Mouse (Mus musculus) limb, embryonic 14.5 days (tissue): ENCODE results near the gene Dcun1d4. TPM values are rescaled to one million over a fixed set of nuclear protein-coding genes. Genes with fewer than 3 reads are reported as not detected.
"Not testable (repeated sequence)": the region's sequence is repeated elsewhere in the genome, so short reads cannot be mapped to it uniquely, and the experiment has no call there.

Experiments
- ATAC-seq: fragments of 200-750 bp; cut with Nextera tagmentation; 2 replicates; pipeline ENCODE4 v1.8.0; 2017; ENCODE audit warnings: low read depth, moderate number of reproducible peaks, moderate TSS enrichment; ENCODE audit not compliant: low FRiP score
- DNase-seq: peaks from one replicate; pipeline ENCODE4 v3.0.0-alpha.2; 2015; ENCODE audit warnings: low spot score
- H3K27ac ChIP-seq: fragments of 300-500 bp; sonication (generic); replicated peaks from 2 replicates; pipeline ENCODE4 v1.5.1; 2014; ENCODE audit warnings: low read depth, mild to moderate bottlenecking, low read length, moderate library complexity, mixed read lengths
- H3K27me3 ChIP-seq: fragments of 300-500 bp; sonication (generic); 2 replicates; pipeline ENCODE4 v1.6.1; 2014; ENCODE audit warnings: low read length, mixed read lengths; ENCODE audit not compliant: control insufficient read depth, insufficient read depth
- H3K36me3 ChIP-seq: fragments of 300-500 bp; sonication (generic); 2 replicates; pipeline ENCODE4 v1.6.1; 2014; ENCODE audit warnings: mild to moderate bottlenecking, low read length, moderate library complexity, mixed read lengths; ENCODE audit not compliant: control insufficient read depth, insufficient read depth
- H3K4me1 ChIP-seq: fragments of 300-500 bp; sonication (generic); 2 replicates; pipeline ENCODE4 v1.6.1; 2014; ENCODE audit warnings: antibody characterized with exemption, low read length, mixed read lengths; ENCODE audit not compliant: control insufficient read depth, insufficient read depth
- H3K4me2 ChIP-seq: fragments of 300-500 bp; sonication (generic); replicated peaks from 2 replicates; pipeline ENCODE4 v1.6.1; 2014; ENCODE audit warnings: low read depth, mild to moderate bottlenecking, low read length, moderate library complexity; ENCODE audit not compliant: severe bottlenecking
- H3K4me3 ChIP-seq: fragments of 300-500 bp; sonication (generic); replicated peaks from 2 replicates; pipeline ENCODE4 v1.5.1; 2014; ENCODE audit warnings: low read length
- H3K9ac ChIP-seq: fragments of 300-500 bp; sonication (generic); 2 replicates; pipeline ENCODE4 v1.6.1; 2014; ENCODE audit warnings: mild to moderate bottlenecking, low read depth, low read length, moderate library complexity; ENCODE audit not compliant: severe bottlenecking
- H3K9me3 ChIP-seq: fragments of 300-500 bp; sonication (generic); 2 replicates; pipeline ENCODE4 v1.6.1; 2016; ENCODE audit warnings: low read length; ENCODE audit not compliant: control insufficient read depth
- POLR2A ChIP-seq: fragments of 200-500 bp; IDR thresholded peaks from 2 replicates; pipeline ENCODE4 v1.8.0; 2012; ENCODE audit warnings: inconsistent platforms, mild to moderate bottlenecking, moderate library complexity, borderline replicate concordance; ENCODE audit not compliant: insufficient read depth, insufficient read length; ENCODE audit errors: extremely low read depth
- WGBS: fragments of 180-500 bp; shearing (Covaris S2); extraction: QIAGEN DNeasy Blood & Tissue Kit; methylation state at CpG from one replicate; pipeline ENCODE4 v1.1.7; 2014; 5-methylcytosine and 5-hydroxymethylcytosine counted together
- polyA plus RNA-seq, 2 experiments: library from polyadenylated mRNA; depleted of rRNA in 1 of 2; stranded (reverse) in 1 of 2; unstranded in 1 of 2; fragments of >200 nt; fragmentation: Nextera tagmentation in 1 of 2; extraction: Ambion mirVana in 1 of 2; gene quantifications; 2 replicates each; pipeline versions ENCODE4 v1.2.1 to v1.2.3; 2012 to 2014

Dcun1d4 gene
- polyA plus RNA-seq, 2 experiments = 19.9 to 27.0 TPM

DNA sequence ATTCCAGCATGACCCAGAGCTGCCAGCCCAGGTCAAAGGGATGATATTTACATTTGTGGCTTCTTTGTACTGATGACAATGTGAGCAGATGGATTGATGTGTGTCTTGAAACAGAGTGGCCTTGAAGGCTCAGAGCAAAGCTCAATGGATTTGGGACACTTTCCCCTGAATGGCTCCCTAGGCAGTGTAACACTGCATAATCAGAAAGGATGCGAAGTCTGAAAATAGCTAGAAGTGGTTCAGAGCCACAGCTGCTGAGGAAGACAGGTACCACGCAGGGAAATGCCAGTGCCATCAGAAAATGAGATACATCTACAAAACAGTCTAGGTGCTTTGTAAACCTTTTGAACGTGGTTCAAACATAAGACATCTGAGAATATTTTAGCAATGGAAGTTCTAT, 97.3 kb downstream of the Dcun1d4 start:
- no peaks in the 10 kb centered on the region for H3K4me1 ChIP-seq
- H3K36me3 ChIP-seq = no peaks in the 10 kb centered on the region
- no peak overlapping the region for H3K4me3 ChIP-seq
- H3K9me3 ChIP-seq = no peaks in the 10 kb centered on the region
- no peak for DNase-seq
- no peak for ATAC-seq
- no peak overlapping the region for H3K27ac ChIP-seq
- TF ChIP-seq POLR2A = no peak
- no peaks in the 10 kb centered on the region for H3K27me3 ChIP-seq
- H3K9ac ChIP-seq = no peak overlapping the region
- H3K4me2 ChIP-seq = no peak overlapping the region
- 76% methylated on average over 3 of the region's 3 CpGs for WGBS

DNA sequence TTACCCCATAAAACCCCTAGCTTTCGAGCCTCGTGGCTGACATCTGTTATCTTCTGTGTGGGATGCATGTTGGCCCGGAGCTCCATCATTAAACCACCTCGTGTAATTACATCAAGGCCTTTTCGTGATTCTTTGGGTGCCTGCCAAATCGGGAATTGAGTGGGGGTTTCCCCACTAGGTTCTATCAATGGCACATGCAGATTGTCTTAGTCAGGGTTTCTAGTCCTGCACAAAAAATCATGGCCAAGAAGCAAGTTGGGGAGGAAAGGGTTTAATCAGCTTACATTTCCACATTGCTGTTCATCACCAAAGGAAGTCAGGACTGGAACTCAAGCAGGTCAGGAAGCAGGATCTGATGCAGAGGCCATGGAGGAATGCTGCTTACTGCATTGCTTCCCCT, 103.2 kb downstream of the Dcun1d4 start:
- not testable (repeated sequence) for ATAC-seq, H3K9me3 ChIP-seq, H3K36me3 ChIP-seq, H3K9ac ChIP-seq, H3K27me3 ChIP-seq, H3K4me1 ChIP-seq, H3K4me2 ChIP-seq, H3K4me3 ChIP-seq, H3K27ac ChIP-seq, DNase-seq
- WGBS = 44% methylated on average over 6 of the region's 6 CpGs

- no peak overlapping the region for H3K4me2 ChIP-seq
- no peak overlapping the region for H3K4me3 ChIP-seq
- 40% methylated on average over 6 of the region's 7 CpGs for WGBS
- H3K9me3 ChIP-seq = no peaks in the 10 kb centered on the region
- no peaks in the 10 kb centered on the region for H3K27me3 ChIP-seq
- no peak for ATAC-seq
- H3K4me1 ChIP-seq = no peaks in the 10 kb centered on the region
- H3K9ac ChIP-seq = no peak overlapping the region
- no peak overlapping the region for H3K27ac ChIP-seq
- no peak for TF ChIP-seq POLR2A
- DNase-seq = no peak
- no peaks in the 10 kb centered on the region for H3K36me3 ChIP-seq
Measured at GRCm38 (mm10) chr5:73585212-73586115, 104.7 kb downstream of the Dcun1d4 start.

DNA sequence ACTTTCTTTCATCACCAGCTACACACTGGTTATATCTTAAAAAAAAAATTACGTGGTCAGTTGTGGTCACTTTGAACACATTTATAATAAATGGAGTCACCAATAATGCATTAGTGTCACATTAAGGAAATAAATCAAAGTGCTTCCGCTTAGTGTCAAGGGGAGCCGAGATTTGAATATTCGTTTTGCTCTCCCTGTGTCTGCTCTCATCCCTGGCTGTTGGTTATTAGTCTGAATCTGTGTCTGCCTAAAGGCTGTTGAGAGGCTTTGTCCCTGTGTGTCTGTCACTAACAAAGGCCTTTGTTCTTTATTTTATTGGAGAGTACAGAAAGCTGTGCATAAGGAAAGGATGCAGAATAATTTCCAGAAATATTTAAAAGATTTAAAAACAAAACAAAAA, 105.8 kb downstream of the Dcun1d4 start:
- 81% methylated on average over 4 of the region's 4 CpGs for WGBS
- Histone ChIP-seq H3K4me2 (no peak overlapping the region), H3K27me3 (no peaks in the 10 kb centered on the region), H3K9ac (no peak overlapping the region), H3K4me3 (no peak overlapping the region), H3K4me1 (no peaks in the 10 kb centered on the region), H3K36me3 (no peaks in the 10 kb centered on the region), H3K27ac (no peak overlapping the region), H3K9me3 (no peaks in the 10 kb centered on the region)
- no peak for TF ChIP-seq POLR2A
- DNase-seq (no peak), ATAC-seq (no peak)

- WGBS = 74% methylated on average over 3 of the region's 3 CpGs
- H3K9me3 ChIP-seq = no peaks in the 10 kb centered on the region
- no peak overlapping the region for H3K4me3 ChIP-seq
- H3K36me3 ChIP-seq = no peaks in the 10 kb centered on the region
- no peak overlapping the region for H3K4me2 ChIP-seq
- no peak overlapping the region for H3K9ac ChIP-seq
- no peaks in the 10 kb centered on the region for H3K27me3 ChIP-seq
- no peak overlapping the region for H3K27ac ChIP-seq
- TF ChIP-seq POLR2A = no peak
- ATAC-seq (no peak), DNase-seq (no peak)
- no peaks in the 10 kb centered on the region for H3K4me1 ChIP-seq
Measured at GRCm38 (mm10) chr5:73587119-73587518, 106.3 kb downstream of the Dcun1d4 start.
